In genomic region chr14:92372885-92373284, GRCm38 (mm10) we compare ENCODE assay signal across 21 mouse cellular contexts.
DNase-seq lines count a peak whose midpoint lies in the region; ATAC-seq and TF ChIP-seq lines count a peak whose summit lies in the region.
"Had no signal": no experiment of that assay in that cellular context is flagged by ENCODE, and none has a peak within 500 bp of the region (broad histone marks: within the 10 kb centered on the region; RNA-seq: fewer than 3 reads in every experiment).

No protein-coding gene starts in this region.

- no peak overlapping the region for H3K9ac ChIP-seq in forebrain, embryonic 12.5 days
- H3K9ac ChIP-seq in forebrain, embryonic 14.5 days (ENCODE audit: low read length), result no peak overlapping the region
- H3K9ac ChIP-seq in heart, adult 2 months (ENCODE audit: low read depth, low read length), result no peak overlapping the region
- H3K9ac ChIP-seq in midbrain, embryonic 11.5 days (ENCODE audit: low read length), result no peak overlapping the region
- no peak overlapping the region for H3K9ac ChIP-seq in midbrain, embryonic 14.5 days (replicated peaks; ENCODE audit: low read length)

- no peak for DNase-seq in forebrain, embryonic 14.5 days (ENCODE audit: low spot score)
- peak; percentile 73 for DNase-seq in heart, adult 11 months
- no peak for DNase-seq in heart, adult 2 months
- DNase-seq in midbrain, embryonic 11.5 days (ENCODE audit: low spot score, missing footprints), result peak; percentile 68
- no peak for DNase-seq in midbrain, embryonic 14.5 days
- DNase-seq: adrenal gland, adult 2 months; adrenal gland, adult 8-10 months; adrenal gland, postnatal 10 days; adrenal gland, postnatal 14 days; adrenal gland, postnatal 25 days; adrenal gland, postnatal 36 days; B cell, adult 2 months; cerebellum, adult 11 months; cerebellum, adult 11-12 months; cerebellum, adult 18-20 months had no signal

- no peak overlapping the region for H3K4me2 ChIP-seq in forebrain, embryonic 12.5 days
- H3K4me2 ChIP-seq in forebrain, embryonic 14.5 days (ENCODE audit: low read length), result no peak overlapping the region
- H3K4me2 ChIP-seq in midbrain, embryonic 11.5 days, result no peak overlapping the region
- no peak overlapping the region for H3K4me2 ChIP-seq in midbrain, embryonic 14.5 days (ENCODE audit: low read length)

- intact Hi-C loops in heart, adult 2 months (cut with DNase I), result no loop called here

- no peaks in the 10 kb centered on the region for H3K36me3 ChIP-seq in forebrain, embryonic 12.5 days (replicated peaks)
- H3K36me3 ChIP-seq in forebrain, embryonic 14.5 days (ENCODE audit: control insufficient read depth, insufficient read depth, low read length), result no peaks in the 10 kb centered on the region
- H3K36me3 ChIP-seq in heart, adult 2 months (ENCODE audit: control insufficient read depth, insufficient read depth, low read length), result no peaks in the 10 kb centered on the region
- no peaks in the 10 kb centered on the region for H3K36me3 ChIP-seq in midbrain, embryonic 11.5 days (ENCODE audit: control insufficient read depth, insufficient read depth, low read length)
- H3K36me3 ChIP-seq in midbrain, embryonic 14.5 days (ENCODE audit: control insufficient read depth, insufficient read depth, low read length), result no peaks in the 10 kb centered on the region
- H3K36me3 ChIP-seq: G1E had no signal

- TF ChIP-seq POLR2A in heart, adult 2 months (IDR thresholded peaks at IDR 0.05; ENCODE audit: insufficient read depth, low read depth, low read length), result no peak

- no peak overlapping the region for H3K27ac ChIP-seq in forebrain, embryonic 12.5 days
- no peak overlapping the region for H3K27ac ChIP-seq in forebrain, embryonic 14.5 days (ENCODE audit: low read depth, low read length)
- no peak overlapping the region for H3K27ac ChIP-seq in heart, adult 2 months
- no peak overlapping the region for H3K27ac ChIP-seq in midbrain, embryonic 11.5 days (ENCODE audit: low read depth, low read length)
- no peak overlapping the region for H3K27ac ChIP-seq in midbrain, embryonic 14.5 days (replicated peaks; ENCODE audit: low read depth, low read length)

- no peak for TF ChIP-seq EP300 in heart, adult 2 months (IDR thresholded peaks at IDR 0.05; ENCODE audit: insufficient read depth, low read depth, low read length)

- no peaks in the 10 kb centered on the region for H3K9me3 ChIP-seq in forebrain, embryonic 12.5 days
- no peaks in the 10 kb centered on the region for H3K9me3 ChIP-seq in forebrain, embryonic 14.5 days (replicated peaks; ENCODE audit: control insufficient read depth, low read length)
- H3K9me3 ChIP-seq in midbrain, embryonic 11.5 days (ENCODE audit: control insufficient read depth, low read length), result no peaks in the 10 kb centered on the region
- no peaks in the 10 kb centered on the region for H3K9me3 ChIP-seq in midbrain, embryonic 14.5 days (ENCODE audit: control insufficient read depth, low read length)

- H3K79me2 ChIP-seq in heart, adult 2 months (replicated peaks; ENCODE audit: control insufficient read depth, insufficient read depth, low read length), result no peaks in the 10 kb centered on the region

- H3K4me3 ChIP-seq in forebrain, embryonic 12.5 days (replicated peaks), result no peak overlapping the region
- H3K4me3 ChIP-seq in forebrain, embryonic 14.5 days (ENCODE audit: low read depth, low read length), result no peak overlapping the region
- H3K4me3 ChIP-seq in heart, adult 2 months, result no peak overlapping the region
- no peak overlapping the region for H3K4me3 ChIP-seq in midbrain, embryonic 11.5 days (ENCODE audit: low read depth, low read length)
- H3K4me3 ChIP-seq in midbrain, embryonic 14.5 days (replicated peaks; ENCODE audit: low read depth, low read length), result no peak overlapping the region

- no peaks in the 10 kb centered on the region for H3K27me3 ChIP-seq in forebrain, embryonic 12.5 days
- no peaks in the 10 kb centered on the region for H3K27me3 ChIP-seq in forebrain, embryonic 14.5 days (replicated peaks; ENCODE audit: control insufficient read depth, insufficient read depth, low read length)
- H3K27me3 ChIP-seq in heart, adult 2 months (ENCODE audit: control insufficient read depth, insufficient read depth, low read length), result no peaks in the 10 kb centered on the region
- no peaks in the 10 kb centered on the region for H3K27me3 ChIP-seq in midbrain, embryonic 11.5 days (ENCODE audit: control insufficient read depth, insufficient read depth, low read length)
- no peaks in the 10 kb centered on the region for H3K27me3 ChIP-seq in midbrain, embryonic 14.5 days (ENCODE audit: control insufficient read depth, insufficient read depth, low read length)
- H3K27me3 ChIP-seq: CH12.LX, Patski had no signal

- no peak for TF ChIP-seq CTCF in heart, adult 2 months (IDR thresholded peaks at IDR 0.05)

- no peaks in the 10 kb centered on the region for H3K4me1 ChIP-seq in forebrain, embryonic 12.5 days
- H3K4me1 ChIP-seq in forebrain, embryonic 14.5 days (ENCODE audit: control insufficient read depth, insufficient read depth, low read length), result no peaks in the 10 kb centered on the region
- H3K4me1 ChIP-seq in heart, adult 2 months (ENCODE audit: control insufficient read depth, insufficient read depth, low read length), result no peaks in the 10 kb centered on the region
- H3K4me1 ChIP-seq in midbrain, embryonic 11.5 days (ENCODE audit: control insufficient read depth, insufficient read depth, low read length), result no peaks in the 10 kb centered on the region
- H3K4me1 ChIP-seq in midbrain, embryonic 14.5 days (ENCODE audit: control insufficient read depth, insufficient read depth, low read length), result no peaks in the 10 kb centered on the region

- 0 out of 2 replicates have a peak, but pooled peaks have one; percentile 20 for ATAC-seq in forebrain, embryonic 12.5 days (ENCODE audit: low FRiP score)
- ATAC-seq in forebrain, embryonic 14.5 days, result no peak
- ATAC-seq in midbrain, embryonic 11.5 days (ENCODE audit: low FRiP score), result no peak
- ATAC-seq in midbrain, embryonic 14.5 days (ENCODE audit: low FRiP score, low TSS enrichment), result no peak
- ATAC-seq: activated CD4-positive, CD25-positive, alpha-beta regulatory T cell, adult 4 months; CD4-positive, CD25-positive, alpha-beta regulatory T cell, adult 4 months; Patski had no signal

- WGBS in forebrain, embryonic 12.5 days, result 88% methylated on average over 4 of the region's 4 CpGs
- 90% methylated on average over 4 of the region's 4 CpGs for WGBS in forebrain, embryonic 14.5 days
- WGBS in heart, adult 2 months, result 73% methylated on average over 4 of the region's 4 CpGs
- 86% methylated on average over 4 of the region's 4 CpGs for WGBS in midbrain, embryonic 11.5 days
- WGBS in midbrain, embryonic 14.5 days, result 91% methylated on average over 4 of the region's 4 CpGs

Comparison
In these comparisons a context has a peak if more than half of its experiments do, and no peak if none do; other contexts are left out.
1. DNase-seq: peak in heart, adult 11 months (single experiment) and midbrain, embryonic 11.5 days (single experiment); none in forebrain, embryonic 14.5 days (single experiment), heart, adult 2 months (0 of 2) and midbrain, embryonic 14.5 days (single experiment).